Mouse (Mus musculus): ENCODE measurements at regions not wholly inside any gene's neighbourhood (a gene's known extent, or its start where the extent isn't known, plus 50 kb on each side); places are given as distances from the start of the nearest gene placed in this dataset.

DNA sequence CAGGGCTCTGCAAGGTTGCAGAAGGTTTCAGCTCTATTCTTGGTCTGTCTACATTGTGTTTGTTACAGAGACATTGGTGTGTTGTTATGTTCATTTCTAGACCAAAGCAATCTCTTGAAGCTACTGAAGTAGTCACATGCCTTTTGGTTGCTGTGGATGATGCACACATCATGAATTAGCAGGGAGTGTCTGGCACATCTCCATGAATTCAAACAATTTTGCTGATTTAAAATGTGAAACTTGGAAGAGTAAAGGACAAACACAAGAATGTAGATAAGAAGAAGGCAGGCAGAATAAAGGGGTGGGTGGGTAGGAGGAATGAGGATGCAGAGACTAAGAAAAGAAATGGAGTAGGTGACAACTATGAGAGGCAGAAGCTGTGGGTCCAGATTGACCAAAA is 688.3 kb upstream of the Nrsn1 start:
- no peak for TF ChIP-seq CTCF (IDR thresholded peaks at IDR 0.05; ENCODE audit: control insufficient read depth, insufficient read depth, insufficient replicate concordance, low read depth, low read length)
- TF ChIP-seq POLR2A (IDR thresholded peaks at IDR 0.05; ENCODE audit: control insufficient read depth, low read depth, low read length) = no peak
- no peak overlapping the region for H3K27ac ChIP-seq (ENCODE audit: control insufficient read depth, insufficient read depth, low read depth, low read length)
- no peak overlapping the region for H3K4me3 ChIP-seq (ENCODE audit: control insufficient read depth, low read depth, low read length)
- H3K27me3 ChIP-seq (ENCODE audit: control insufficient read depth, insufficient read depth, low read length) = no peaks in the 10 kb centered on the region
- no peaks in the 10 kb centered on the region for H3K36me3 ChIP-seq (ENCODE audit: control insufficient read depth, insufficient read depth, low read length)
- no peaks in the 10 kb centered on the region for H3K4me1 ChIP-seq (ENCODE audit: control insufficient read depth, insufficient read depth, low read length)

GRCm38 (mm10) chr13:25958153-25958466 is 687.8 kb upstream of the Nrsn1 start:
- H3K4me1 ChIP-seq (ENCODE audit: control insufficient read depth, insufficient read depth, low read length) = no peaks in the 10 kb centered on the region
- TF ChIP-seq CTCF (IDR thresholded peaks at IDR 0.05; ENCODE audit: control insufficient read depth, insufficient read depth, insufficient replicate concordance, low read depth, low read length) (no peak), POLR2A (IDR thresholded peaks at IDR 0.05; ENCODE audit: control insufficient read depth, low read depth, low read length) (no peak)

DNA sequence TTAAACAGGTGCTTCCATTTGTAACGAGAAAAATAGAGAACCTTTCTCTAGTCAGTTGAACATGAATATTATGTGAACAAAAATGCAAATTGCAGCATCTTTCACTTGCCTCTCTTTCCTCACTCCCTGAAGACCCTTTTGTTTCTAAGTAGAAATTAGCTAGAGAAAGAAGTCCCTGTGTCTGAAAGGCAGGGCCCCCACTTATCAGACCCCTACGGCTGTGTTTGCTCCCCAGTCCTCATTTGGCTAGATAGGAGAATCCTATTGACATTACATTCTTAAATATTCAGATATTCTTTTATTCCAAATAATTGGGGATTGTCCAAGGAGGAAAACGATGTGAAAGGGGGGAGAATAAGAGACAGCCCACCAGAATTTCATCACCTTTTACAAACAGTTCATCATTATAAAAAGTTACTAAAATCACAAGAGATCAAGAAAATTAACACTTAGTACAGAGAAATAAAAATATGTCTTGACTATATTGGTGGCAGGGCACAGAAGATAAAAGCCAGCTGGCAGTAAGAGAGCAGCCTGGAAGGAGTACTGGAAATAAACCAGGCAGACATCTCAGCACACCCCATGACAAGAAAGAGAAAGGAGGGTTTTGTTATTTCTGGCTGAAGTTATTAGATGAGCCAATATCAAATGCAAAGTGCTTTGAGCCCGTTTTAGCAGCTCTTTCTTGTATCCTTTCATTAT is 687.3 kb upstream of the Nrsn1 start:
- no peak for TF ChIP-seq POLR2A (IDR thresholded peaks at IDR 0.05; ENCODE audit: control insufficient read depth, low read depth, low read length)
- no peak for TF ChIP-seq CTCF (IDR thresholded peaks at IDR 0.05; ENCODE audit: control insufficient read depth, insufficient read depth, insufficient replicate concordance, low read depth, low read length)
- Histone ChIP-seq H3K36me3 (ENCODE audit: control insufficient read depth, insufficient read depth, low read length) (no peaks in the 10 kb centered on the region), H3K4me3 (ENCODE audit: control insufficient read depth, low read depth, low read length) (no peak overlapping the region), H3K4me1 (ENCODE audit: control insufficient read depth, insufficient read depth, low read length) (no peaks in the 10 kb centered on the region), H3K27ac (ENCODE audit: control insufficient read depth, insufficient read depth, low read depth, low read length) (no peak overlapping the region), H3K27me3 (ENCODE audit: control insufficient read depth, insufficient read depth, low read length) (no peaks in the 10 kb centered on the region)

More at GRCm38 (mm10) chr13:25958153-25958466, 687.8 kb upstream of the Nrsn1 start:
- Histone ChIP-seq H3K27ac (ENCODE audit: control insufficient read depth, insufficient read depth, low read depth, low read length) (no peak overlapping the region), H3K27me3 (ENCODE audit: control insufficient read depth, insufficient read depth, low read length) (no peaks in the 10 kb centered on the region), H3K4me3 (ENCODE audit: control insufficient read depth, low read depth, low read length) (no peak overlapping the region), H3K36me3 (ENCODE audit: control insufficient read depth, insufficient read depth, low read length) (no peaks in the 10 kb centered on the region)

DNA sequence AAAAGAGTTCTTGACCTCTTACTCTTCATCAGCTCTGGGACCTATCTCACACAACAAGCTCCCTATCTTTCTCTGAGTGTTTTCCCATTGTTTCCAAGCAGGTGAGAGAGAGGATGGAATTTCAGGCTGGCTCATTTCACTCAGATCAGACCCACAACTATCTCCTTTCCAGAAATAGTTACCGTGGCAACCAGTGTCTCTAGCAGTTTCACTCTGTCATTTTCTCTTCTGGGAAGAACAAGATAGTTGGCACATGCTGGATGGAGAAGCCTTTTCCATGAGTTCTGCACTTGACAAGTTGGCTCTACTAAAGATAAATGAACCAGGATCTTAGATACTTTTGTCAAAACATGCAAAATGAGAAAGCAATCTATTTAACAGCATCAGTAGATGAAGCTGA is 667.3 kb upstream of the Nrsn1 start:
- Histone ChIP-seq H3K27me3 (ENCODE audit: control insufficient read depth, insufficient read depth, low read length) (no peaks in the 10 kb centered on the region), H3K27ac (ENCODE audit: control insufficient read depth, insufficient read depth, low read depth, low read length) (no peak overlapping the region), H3K4me1 (ENCODE audit: control insufficient read depth, insufficient read depth, low read length) (no peaks in the 10 kb centered on the region), H3K4me3 (ENCODE audit: control insufficient read depth, low read depth, low read length) (no peak overlapping the region), H3K36me3 (ENCODE audit: control insufficient read depth, insufficient read depth, low read length) (no peaks in the 10 kb centered on the region)
- TF ChIP-seq CTCF (IDR thresholded peaks at IDR 0.05; ENCODE audit: control insufficient read depth, insufficient read depth, insufficient replicate concordance, low read depth, low read length) = no peak
- TF ChIP-seq POLR2A (IDR thresholded peaks at IDR 0.05; ENCODE audit: control insufficient read depth, low read depth, low read length) = no peak

- Histone ChIP-seq H3K36me3 (ENCODE audit: control insufficient read depth, insufficient read depth, low read length) (no peaks in the 10 kb centered on the region), H3K4me3 (ENCODE audit: control insufficient read depth, low read depth, low read length) (no peak overlapping the region), H3K27ac (ENCODE audit: control insufficient read depth, insufficient read depth, low read depth, low read length) (no peak overlapping the region), H3K4me1 (ENCODE audit: control insufficient read depth, insufficient read depth, low read length) (no peaks in the 10 kb centered on the region), H3K27me3 (ENCODE audit: control insufficient read depth, insufficient read depth, low read length) (no peaks in the 10 kb centered on the region)
- no peak for TF ChIP-seq CTCF (IDR thresholded peaks at IDR 0.05; ENCODE audit: control insufficient read depth, insufficient read depth, insufficient replicate concordance, low read depth, low read length)
- no peak for TF ChIP-seq POLR2A (IDR thresholded peaks at IDR 0.05; ENCODE audit: control insufficient read depth, low read depth, low read length)
These were observed 663.5 kb upstream of the Nrsn1 start for GRCm38 (mm10) chr13:25933783-25934182.

DNA sequence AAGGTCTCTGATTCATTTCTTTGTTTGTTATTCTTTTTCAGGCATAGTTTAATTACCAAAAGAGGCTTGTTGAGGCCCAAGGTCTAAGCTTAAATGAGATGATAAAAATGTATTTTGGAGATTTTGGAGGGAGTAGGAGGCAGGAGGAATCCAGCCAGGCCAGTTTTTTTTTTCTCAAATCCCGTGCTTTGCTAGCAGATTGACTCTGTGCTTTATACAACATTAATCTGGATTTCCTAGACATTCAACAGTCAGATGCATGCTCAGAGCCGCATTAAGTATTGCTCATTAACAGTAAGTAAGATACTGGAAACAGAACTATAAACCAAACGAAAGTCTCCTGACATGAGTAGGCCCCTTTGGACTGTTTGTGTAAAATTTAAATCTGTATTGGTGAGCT is 662.9 kb upstream of the Nrsn1 start:
- H3K4me1 ChIP-seq (ENCODE audit: control insufficient read depth, insufficient read depth, low read length) = no peaks in the 10 kb centered on the region
- TF ChIP-seq POLR2A (IDR thresholded peaks at IDR 0.05; ENCODE audit: control insufficient read depth, low read depth, low read length) (no peak), CTCF (IDR thresholded peaks at IDR 0.05; ENCODE audit: control insufficient read depth, insufficient read depth, insufficient replicate concordance, low read depth, low read length) (no peak)
- H3K36me3 ChIP-seq (ENCODE audit: control insufficient read depth, insufficient read depth, low read length) = no peaks in the 10 kb centered on the region
- H3K27me3 ChIP-seq (ENCODE audit: control insufficient read depth, insufficient read depth, low read length) = no peaks in the 10 kb centered on the region
- no peak overlapping the region for H3K27ac ChIP-seq (ENCODE audit: control insufficient read depth, insufficient read depth, low read depth, low read length)
- no peak overlapping the region for H3K4me3 ChIP-seq (ENCODE audit: control insufficient read depth, low read depth, low read length)

DNA sequence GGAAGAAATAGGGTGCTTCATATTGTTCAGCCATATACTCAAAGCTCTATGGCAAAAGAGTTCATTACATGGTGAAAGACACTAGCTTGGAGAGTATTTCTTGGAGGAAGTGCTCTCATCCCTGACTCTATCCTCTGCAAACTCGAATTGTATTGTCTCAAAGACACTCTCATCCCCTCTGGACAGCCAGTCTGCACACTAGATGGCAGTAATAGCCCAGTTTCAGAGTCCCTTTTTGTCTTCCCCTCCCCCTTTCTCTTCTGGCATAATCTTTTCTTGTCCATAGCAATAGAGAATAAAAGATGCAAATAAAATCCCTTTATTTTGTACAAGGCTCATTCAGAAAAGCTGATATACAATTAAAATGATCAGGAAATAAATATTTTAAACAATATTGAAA is 662.5 kb upstream of the Nrsn1 start:
- Histone ChIP-seq H3K4me3 (ENCODE audit: control insufficient read depth, low read depth, low read length) (no peak overlapping the region), H3K27me3 (ENCODE audit: control insufficient read depth, insufficient read depth, low read length) (no peaks in the 10 kb centered on the region), H3K4me1 (ENCODE audit: control insufficient read depth, insufficient read depth, low read length) (no peaks in the 10 kb centered on the region), H3K27ac (ENCODE audit: control insufficient read depth, insufficient read depth, low read depth, low read length) (no peak overlapping the region), H3K36me3 (ENCODE audit: control insufficient read depth, insufficient read depth, low read length) (no peaks in the 10 kb centered on the region)
- TF ChIP-seq CTCF (IDR thresholded peaks at IDR 0.05; ENCODE audit: control insufficient read depth, insufficient read depth, insufficient replicate concordance, low read depth, low read length) (no peak), POLR2A (IDR thresholded peaks at IDR 0.05; ENCODE audit: control insufficient read depth, low read depth, low read length) (no peak)

GRCm38 (mm10) chr13:25932365-25932764 is 662.1 kb upstream of the Nrsn1 start:
- H3K4me1 ChIP-seq (ENCODE audit: control insufficient read depth, insufficient read depth, low read length) = no peaks in the 10 kb centered on the region
- H3K27me3 ChIP-seq (ENCODE audit: control insufficient read depth, insufficient read depth, low read length) = no peaks in the 10 kb centered on the region
- no peak overlapping the region for H3K4me3 ChIP-seq (ENCODE audit: control insufficient read depth, low read depth, low read length)
- TF ChIP-seq POLR2A (IDR thresholded peaks at IDR 0.05; ENCODE audit: control insufficient read depth, low read depth, low read length) (no peak), CTCF (IDR thresholded peaks at IDR 0.05; ENCODE audit: control insufficient read depth, insufficient read depth, insufficient replicate concordance, low read depth, low read length) (no peak)
- H3K27ac ChIP-seq (ENCODE audit: control insufficient read depth, insufficient read depth, low read depth, low read length) = no peak overlapping the region
- H3K36me3 ChIP-seq (ENCODE audit: control insufficient read depth, insufficient read depth, low read length) = no peaks in the 10 kb centered on the region
